Mouse (Mus musculus) ES-Bruce4 (cell line): ENCODE results near the gene Ccl6.

ENCODE experiments used
- CTCF ChIP-seq: IDR thresholded peaks from one replicate; pipeline ENCODE4 v1.8.1; 2011; ENCODE audit warnings: low read depth, low read length
- POLR2A ChIP-seq: IDR thresholded peaks from one replicate; pipeline ENCODE4 v1.8.1; 2011; ENCODE audit warnings: low read length; ENCODE audit not compliant: insufficient read depth

DNA sequence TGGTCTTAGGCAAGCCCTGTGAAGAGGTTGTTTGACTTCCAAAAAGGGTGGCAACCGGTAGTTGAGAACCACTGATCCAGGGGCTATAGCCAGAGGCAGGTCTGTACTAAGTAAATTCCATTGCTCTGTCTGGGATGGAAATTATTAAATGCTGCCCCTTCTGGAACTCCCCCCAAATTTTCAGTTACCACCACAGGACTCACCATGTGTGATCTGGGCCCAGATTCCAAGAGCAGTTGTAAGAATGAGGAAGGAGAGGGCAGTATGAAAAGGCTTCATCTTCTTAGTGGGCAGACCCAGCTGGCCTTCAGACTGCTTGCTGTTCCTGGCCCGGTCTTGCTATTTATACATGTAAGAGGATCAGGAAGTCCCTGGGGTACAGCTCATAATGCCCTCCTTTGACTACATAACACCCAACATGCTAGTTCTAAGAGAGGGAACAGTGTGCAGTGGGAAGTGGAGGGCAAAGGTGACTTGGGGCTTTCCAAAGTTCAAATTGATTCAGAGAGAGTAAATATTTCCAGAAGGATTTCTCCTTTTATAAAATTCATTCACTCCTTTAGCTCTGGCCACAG is 14.6 kb downstream of the Ccl6 start, which contains the start of gene Ccl9:
- TF ChIP-seq CTCF (no peak), POLR2A (no peak)
